Mouse (Mus musculus) naive thymus-derived CD4-positive, alpha-beta T cell, adult 2 months (primary cell): ENCODE data around the gene Cacna1c.

Experiments used
- DNase-seq: peaks from one replicate; pipeline ENCODE4 v3.0.0-alpha.2; 2011; ENCODE audit warnings: low read depth

The Cacna1c gene

GRCm38 (mm10) chr6:118653331-118653730, 542.9 kb downstream of the Cacna1c start:
- DNase-seq, result no peak

DNA sequence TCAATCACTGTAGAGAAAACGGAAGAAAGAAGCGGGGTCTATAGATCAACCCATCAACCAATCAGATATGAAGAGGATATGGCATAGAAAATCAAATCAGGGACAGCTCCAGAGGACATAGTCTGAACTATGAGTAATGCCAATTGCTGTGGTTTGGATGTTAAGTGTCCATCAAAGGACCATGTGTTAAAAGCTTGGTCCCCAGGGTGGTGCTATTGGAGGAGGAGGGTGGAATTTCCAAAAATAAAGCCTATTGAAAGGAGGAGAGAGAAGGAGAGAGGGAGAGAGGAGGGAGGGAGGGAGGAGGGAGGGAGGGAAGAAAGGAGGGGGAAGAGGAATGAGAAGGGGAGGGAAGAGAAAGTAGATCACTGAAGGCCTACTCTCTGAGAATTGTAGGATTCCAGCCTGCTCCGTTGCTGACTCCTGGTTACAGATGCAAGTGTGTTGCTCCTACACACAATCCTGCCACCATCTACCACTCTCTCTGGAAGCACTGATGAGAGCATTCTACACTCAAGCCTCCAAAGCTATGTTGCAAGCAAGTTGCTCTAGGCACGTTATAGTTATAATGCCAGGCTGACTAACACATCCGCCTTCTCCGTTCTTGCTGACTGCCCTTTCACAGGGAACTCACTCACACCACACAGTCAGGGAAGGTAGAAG, 547.0 kb downstream of the Cacna1c start:
- DNase-seq, result no peak

GRCm38 (mm10) chr6:118646265-118647061, 549.8 kb downstream of the Cacna1c start:
- DNase-seq, result peak; percentile 3

GRCm38 (mm10) chr6:118644866-118645265, 551.4 kb downstream of the Cacna1c start:
- DNase-seq, result no peak

GRCm38 (mm10) chr6:118643541-118643940, 552.7 kb downstream of the Cacna1c start:
- DNase-seq, result no peak

- DNase-seq, result no peak
Measured at GRCm38 (mm10) chr6:118641671-118642325, 554.4 kb downstream of the Cacna1c start.

DNA sequence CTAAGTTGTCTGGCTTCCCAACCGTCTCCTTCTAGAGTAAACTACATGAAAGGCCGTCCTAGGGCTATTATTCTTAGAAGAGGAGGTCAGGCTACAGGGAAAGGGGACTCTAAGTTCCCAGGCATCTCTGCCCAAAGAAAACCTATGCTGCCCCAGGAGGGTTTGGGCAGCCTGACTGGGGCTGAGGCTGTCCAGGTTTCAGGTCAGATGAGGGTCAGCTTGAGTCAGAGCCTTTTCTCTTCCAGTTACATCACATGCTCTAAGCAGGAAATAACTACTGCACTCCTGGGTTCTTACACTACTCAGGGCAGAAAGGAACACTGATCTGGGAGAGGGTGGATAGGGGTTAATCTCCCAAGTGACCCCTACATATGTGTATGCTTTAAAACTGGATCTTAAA, 556.4 kb downstream of the Cacna1c start:
- DNase-seq, result no peak

GRCm38 (mm10) chr6:118638911-118639310, 557.3 kb downstream of the Cacna1c start:
- no peak for DNase-seq

- DNase-seq, result no peak
Measured at GRCm38 (mm10) chr6:118632491-118632890, 563.7 kb downstream of the Cacna1c start.

DNA sequence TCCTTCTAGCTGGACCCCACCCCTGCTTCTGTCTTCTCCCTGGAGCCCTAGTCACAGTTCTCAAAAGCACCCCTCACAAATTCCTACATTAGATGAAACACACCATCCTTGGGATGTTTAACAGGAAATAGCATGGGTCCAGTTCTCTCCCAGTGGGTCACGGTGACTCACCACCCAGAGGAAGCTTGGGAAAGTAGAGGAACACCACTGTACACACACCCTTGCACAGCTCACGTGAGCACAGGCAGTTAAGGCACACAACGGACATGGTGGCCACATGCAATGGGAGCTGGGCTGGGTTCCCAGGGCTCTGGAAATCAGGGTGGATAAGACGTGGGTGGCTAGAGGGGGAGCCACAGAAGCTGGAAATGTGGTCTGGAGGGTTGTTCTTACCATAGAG, 566.2 kb downstream of the Cacna1c start:
- no peak for DNase-seq

DNA sequence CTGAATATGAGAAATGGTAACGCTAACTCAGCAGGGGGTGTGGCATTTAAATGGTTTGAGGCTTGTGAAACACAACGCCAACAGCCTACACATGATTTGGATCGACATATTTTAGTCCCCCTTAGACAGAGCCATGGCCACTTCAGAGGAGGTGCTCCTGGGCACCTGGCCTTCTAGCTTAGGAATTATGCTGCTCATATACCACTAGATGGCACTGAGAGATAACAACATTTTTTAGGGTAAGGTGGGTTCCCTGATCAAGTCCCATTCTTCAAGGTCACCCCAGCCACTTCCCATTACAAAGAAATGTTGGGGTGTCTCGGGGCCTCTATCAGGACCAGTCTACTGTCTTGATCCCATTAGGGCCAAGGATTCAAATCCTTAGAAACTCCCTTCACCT, 570.0 kb downstream of the Cacna1c start:
- no peak for DNase-seq

DNA sequence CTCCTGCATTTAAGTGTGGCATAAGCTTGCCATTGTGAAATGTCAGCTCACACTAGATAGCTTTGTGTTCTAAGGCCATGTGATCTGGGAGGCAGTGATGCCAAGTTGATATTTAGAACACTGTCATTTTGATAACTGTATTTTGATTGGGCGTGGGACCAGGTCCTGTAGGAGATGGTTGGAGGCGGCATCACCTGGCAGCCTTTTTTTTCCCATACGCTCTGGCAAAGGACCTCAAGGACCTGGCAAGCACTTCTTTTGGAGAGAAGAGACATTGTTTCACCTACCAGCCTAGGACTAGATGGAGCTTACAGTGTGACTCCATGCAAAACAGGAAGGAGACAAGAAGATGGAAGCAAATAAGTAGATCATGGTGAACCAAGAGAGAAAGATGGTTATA, 572.6 kb downstream of the Cacna1c start:
- no peak for DNase-seq

DNA sequence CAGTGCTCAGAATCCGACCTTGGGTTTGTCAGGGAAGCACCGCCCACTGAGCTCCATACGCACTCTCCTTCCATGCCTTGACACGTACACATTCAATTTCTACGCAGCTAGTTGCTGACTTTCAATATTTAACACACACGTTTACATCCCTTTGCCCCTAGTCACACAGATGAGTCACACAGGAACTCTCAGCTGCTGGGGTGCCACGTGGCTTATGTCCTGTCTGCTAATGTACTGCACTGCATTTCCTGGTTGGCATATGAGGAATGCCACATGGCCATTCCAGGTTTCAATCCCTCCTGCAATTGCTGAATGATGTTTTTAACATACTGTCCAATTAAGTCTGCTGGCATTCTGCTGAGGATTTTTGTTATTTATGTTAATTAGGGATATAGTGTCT, 574.4 kb downstream of the Cacna1c start:
- no peak for DNase-seq

DNA sequence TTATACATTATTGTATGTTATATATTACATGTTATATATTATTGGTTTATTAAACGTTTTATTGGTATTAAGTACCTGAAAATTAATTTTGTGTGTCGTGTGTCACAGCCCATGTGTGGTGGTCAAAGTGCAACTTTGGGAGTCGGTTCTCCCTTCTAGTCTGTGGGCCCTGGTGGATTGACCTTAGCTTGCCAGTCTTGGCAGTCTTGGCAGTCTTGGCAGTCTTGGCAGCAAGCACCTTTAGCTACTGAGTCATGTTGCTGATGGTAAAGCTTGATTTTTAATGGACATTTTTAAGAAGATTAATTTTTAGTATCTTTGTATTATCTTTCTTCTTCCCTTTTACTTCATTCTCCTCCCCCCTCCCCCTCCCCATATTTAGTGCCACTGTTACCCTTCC, 574.8 kb downstream of the Cacna1c start:
- DNase-seq, result no peak

DNA sequence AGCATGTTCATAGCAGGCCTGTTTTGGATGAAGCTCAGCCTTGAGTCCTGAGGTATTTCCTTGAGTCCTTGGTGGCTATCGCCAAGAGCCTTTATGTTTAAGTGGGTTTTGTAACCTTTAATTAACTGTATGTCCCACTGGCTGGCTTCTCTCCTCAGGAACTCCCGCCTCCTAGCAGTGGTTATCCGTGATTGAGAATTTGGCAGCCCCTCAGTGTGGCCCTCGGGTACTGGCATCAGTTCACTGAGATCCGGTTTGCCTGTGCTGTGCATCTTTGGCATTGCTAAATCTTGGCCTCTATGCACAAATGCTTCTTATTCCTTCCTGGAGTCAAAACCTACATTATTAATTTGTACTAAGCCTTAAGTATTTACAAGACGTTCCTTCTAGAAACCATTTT, 587.3 kb downstream of the Cacna1c start:
- no peak for DNase-seq

DNA sequence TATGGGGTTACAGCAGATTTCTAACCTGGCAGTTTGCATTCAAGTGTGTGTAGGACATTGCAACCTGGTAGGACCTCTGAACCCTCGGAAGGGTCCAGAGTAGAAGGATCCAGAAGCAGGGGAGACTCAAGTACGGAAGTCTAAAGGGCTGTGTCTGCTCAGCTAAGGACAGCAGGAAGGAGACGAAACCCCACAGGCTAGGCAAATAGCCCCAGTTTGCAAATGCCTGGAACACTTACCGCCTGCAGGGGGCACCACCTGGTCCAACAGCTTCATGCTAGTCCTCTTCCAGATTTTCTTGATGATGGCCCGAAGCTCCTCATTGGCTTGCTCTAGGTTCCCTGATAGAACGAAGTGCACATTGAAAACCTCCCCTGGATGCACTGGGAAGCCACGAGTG, 590.2 kb downstream of the Cacna1c start:
- DNase-seq, result no peak

GRCm38 (mm10) chr6:118603825-118604224, 592.4 kb downstream of the Cacna1c start:
- no peak for DNase-seq

DNA sequence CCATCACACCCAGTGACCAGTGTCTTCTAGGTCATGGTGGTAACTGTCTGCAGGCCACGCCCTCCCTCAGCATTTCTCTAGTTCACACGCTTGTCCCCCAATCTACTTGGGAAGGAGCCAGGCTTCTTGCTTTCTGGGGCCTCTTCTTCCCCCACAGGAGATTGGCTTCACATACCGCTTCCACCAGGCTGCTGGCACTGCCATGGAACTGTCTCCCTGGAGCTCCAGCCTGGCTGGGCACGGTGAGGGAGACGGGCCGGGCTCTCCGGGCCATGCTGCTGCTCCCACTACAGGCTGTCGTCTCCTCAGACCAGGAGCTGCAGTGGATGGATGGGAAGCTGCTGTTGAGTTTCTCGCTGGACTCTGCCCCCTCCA, 600.5 kb downstream of the Cacna1c start:
- no peak for DNase-seq

- DNase-seq, result no peak
Measured at GRCm38 (mm10) chr6:118594833-118595680, 601.2 kb downstream of the Cacna1c start.

- DNase-seq, result no peak
Measured at GRCm38 (mm10) chr6:118594070-118594469, 602.1 kb downstream of the Cacna1c start.

DNA sequence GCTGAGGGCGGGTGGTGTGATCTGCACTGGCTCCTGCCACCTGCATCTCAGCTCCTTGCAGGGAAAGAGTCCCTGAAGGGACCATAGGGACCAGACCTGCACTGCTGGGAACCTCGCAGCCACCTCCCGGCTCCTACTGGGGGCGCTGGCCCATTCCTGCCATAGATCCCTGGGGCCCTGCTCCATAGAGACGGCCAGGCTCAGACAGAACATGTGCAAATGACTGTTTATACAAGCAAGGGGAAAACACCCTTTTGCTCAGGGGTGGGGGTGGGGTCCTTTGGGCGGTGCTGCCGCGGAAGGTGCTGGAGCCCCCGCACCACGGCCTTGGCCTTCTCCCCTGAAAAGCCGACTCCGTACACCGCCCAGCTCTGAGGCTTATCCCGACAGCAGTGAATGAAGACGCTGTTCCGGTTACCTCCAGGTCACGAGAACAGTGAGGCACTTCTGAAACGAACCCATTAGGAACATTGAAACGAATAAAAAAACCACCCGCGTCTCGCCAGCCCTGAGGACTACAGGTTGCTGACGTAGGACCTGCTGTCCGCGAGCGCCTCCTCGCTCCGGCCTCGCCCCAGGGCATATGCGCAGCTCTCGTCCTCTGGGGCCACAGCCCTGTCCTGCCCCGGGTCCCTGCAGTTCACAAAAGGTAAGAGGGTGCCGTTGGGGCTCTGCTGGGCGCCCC, 602.7 kb downstream of the Cacna1c start:
- no peak for DNase-seq
